In genomic region chr7:142532671-142533058, GRCm38 (mm10) we compare ENCODE assay signal across 8 mouse cellular contexts. TPM values are rescaled to one million over a fixed set of nuclear protein-coding genes. Genes with fewer than 3 reads are reported as not detected.
DNase-seq lines count a peak whose midpoint lies in the region; ATAC-seq and TF ChIP-seq lines count a peak whose summit lies in the region.

Gene Mrpl23 (plus strand): TSS chr7:142532686.

- WGBS in spleen, adult 2 months = 4% methylated on average over 11 of the region's 17 CpGs
- WGBS in midbrain, embryonic 15.5 days = 8% methylated on average over 17 of the region's 17 CpGs

- H3K4me1 ChIP-seq in spleen, adult 2 months (ENCODE audit: control insufficient read depth, insufficient read depth, insufficient read length) = peaks cover 9% of the 10 kb centered on the region; the same call in 1 of the 2 replicates
- peaks cover 11% of the 10 kb centered on the region for H3K4me1 ChIP-seq in midbrain, embryonic 15.5 days

- peak within 1 kb of the TSS; percentile 77 for H3K27ac ChIP-seq in spleen, adult 2 months (ENCODE audit: insufficient read depth, low read length)
- H3K27ac ChIP-seq in midbrain, embryonic 15.5 days = peak within 1 kb of the TSS; percentile 75

- H3K9ac ChIP-seq in midbrain, embryonic 15.5 days = peak within 1 kb of the TSS; percentile 48

- H3K9me3 ChIP-seq in midbrain, embryonic 15.5 days = no peaks in the 10 kb centered on the region

- no peak for TF ChIP-seq CTCF in spleen, adult 2 months (IDR thresholded peaks at IDR 0.05; ENCODE audit: extremely low read depth, insufficient read depth, insufficient read length, insufficient replicate concordance)

- TF ChIP-seq POLR2A in spleen, adult 2 months (IDR thresholded peaks at IDR 0.05; ENCODE audit: low read depth, low read length) = no peak

- peak within 1 kb of the TSS; percentile 76 for H3K4me2 ChIP-seq in midbrain, embryonic 15.5 days

- ATAC-seq in inflammation-experienced regulatory T-cells, adult 6 months = peak; percentile 15
- peak; percentile 83 for ATAC-seq in midbrain, embryonic 15.5 days (replicated peaks)

- peak within 1 kb of the TSS; percentile 81 for H3K4me3 ChIP-seq in spleen, adult 2 months (ENCODE audit: extremely low read depth, insufficient read depth, insufficient read length)
- H3K4me3 ChIP-seq in midbrain, embryonic 15.5 days = peak within 1 kb of the TSS; percentile 67

- no peak for DNase-seq in adrenal gland, postnatal 14 days
- no peak for DNase-seq in adrenal gland, adult (ENCODE audit: inconsistent age in 2 of 2, low spot score in 1 of 2)
- DNase-seq in spleen, adult 2 months (ENCODE audit: low read depth in 1 of 2, low spot score in 2 of 2) = no peak
- DNase-seq in spleen, adult 18-20 months = no peak
- DNase-seq in gastrocnemius, adult 18-20 months (ENCODE audit: low spot score) = no peak
- DNase-seq in kidney, postnatal 4 days = no peak

- H3K27me3 ChIP-seq in spleen, adult 2 months (ENCODE audit: control insufficient read depth, insufficient read depth, low read length) = no peaks in the 10 kb centered on the region
- H3K27me3 ChIP-seq in midbrain, embryonic 15.5 days (replicated peaks) = peaks cover 3% of the 10 kb centered on the region; the same call in 1 of the 2 replicates

- peaks cover 1% of the 10 kb centered on the region; the same call in 1 of the 2 replicates for H3K36me3 ChIP-seq in spleen, adult 2 months (ENCODE audit: control insufficient read depth, insufficient read depth, low read length)
- no peaks in the 10 kb centered on the region for H3K36me3 ChIP-seq in midbrain, embryonic 15.5 days (replicated peaks)

RNA-seq across cellular contexts. Expression of gene Mrpl23, which starts in this region (rescaled TPM):
- total RNA-seq in adrenal gland, postnatal 14 days (2021) = 13.3 and 17.9 TPM in 2 replicates
- polyA plus RNA-seq in spleen, adult 2 months (2012; rRNA removed) = 8.1 and 8.4 TPM in 2 replicates
- polyA plus RNA-seq in inflammation-experienced regulatory T-cells, adult 6 months (2017; shearing (Covaris generic)) = 10 to 100 TPM in 1 of 3 experiments, 1 to 10 TPM in 1, under 1 TPM in 1; 0.26 to 24.2 (median 3.2) TPM
- 22.4 and 24.0 TPM in 2 replicates for polyA plus RNA-seq in midbrain, embryonic 15.5 days (2015; fragmentation: Nextera tagmentation; extraction: Ambion mirVana)
- total RNA-seq in gastrocnemius, adult 18-20 months (2021) = 1 to 10 TPM; 1.7 to 1.9 TPM
